Mouse (Mus musculus): ENCODE data around the gene Zbtb33. TPM values are rescaled to one million over a fixed set of nuclear protein-coding genes. Genes with fewer than 3 reads are reported as not detected.
"Not testable (repeated sequence)": the region's sequence is repeated elsewhere in the genome, so short reads cannot be mapped to it uniquely, and the experiment has no call there.

Zbtb33 gene
- polyA plus RNA-seq (2012; fragmentation: generic; extraction: Trizol): 2.7 TPM
- long read RNA-seq, experiment 1, partial matches to known transcripts: 0 of 1 reads
- long read RNA-seq, experiment 1, other reads (novel, unspliced or antisense): 1 of 1 reads
- long read RNA-seq, experiment 2, full-length matches to known transcripts: 7 of 7 reads
- long read RNA-seq, experiment 2, partial matches to known transcripts: 0 of 7 reads
- long read RNA-seq, experiment 2, other reads (novel, unspliced or antisense): 0 of 7 reads

DNA sequence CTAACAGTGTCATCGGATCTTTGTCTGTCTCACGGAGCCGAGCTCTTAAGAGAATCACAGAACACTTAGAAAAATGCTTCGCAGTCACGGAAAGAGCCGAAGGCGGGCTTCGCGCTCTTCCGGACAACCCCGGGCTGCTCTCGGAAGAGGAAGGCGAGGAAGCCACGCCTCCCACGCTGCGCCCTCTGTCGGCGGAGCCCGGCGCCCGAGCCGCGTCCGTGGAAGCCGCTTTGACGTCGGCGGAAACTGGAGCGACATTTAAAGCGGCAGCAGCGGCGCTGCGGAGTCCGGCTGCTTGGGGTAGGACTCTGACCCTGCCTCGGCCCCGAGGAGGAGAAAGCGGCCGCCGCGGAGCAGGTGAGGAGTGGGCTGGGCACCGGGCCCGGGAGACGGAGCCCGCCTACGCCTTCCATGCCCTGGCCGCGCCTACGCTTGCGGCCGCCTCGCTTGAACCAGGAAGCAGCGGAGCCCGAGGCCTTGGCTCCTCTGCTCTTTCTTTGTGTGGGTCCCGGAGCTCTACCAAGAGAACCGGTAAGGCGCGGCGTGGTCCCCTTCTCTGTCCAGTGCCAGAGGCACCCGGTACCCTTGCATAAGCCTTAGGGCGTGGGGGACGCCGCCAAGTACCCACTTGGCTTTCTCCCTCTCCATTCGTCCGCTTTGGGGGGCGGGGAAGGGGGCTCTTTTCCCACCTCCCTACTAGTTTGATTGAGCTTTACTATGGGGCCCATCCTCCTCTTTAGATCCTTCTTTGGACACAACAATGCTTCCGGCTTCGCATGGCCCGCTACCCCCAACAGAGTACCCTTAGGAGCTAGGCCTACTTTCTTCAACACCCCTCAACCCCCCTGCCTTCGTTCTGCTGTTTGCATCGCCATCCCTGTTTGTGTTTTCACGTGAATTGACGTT, at the start of gene Zbtb33:
TSS of gene Zbtb33 (plus strand) at position 242 of the 906 bp plus-strand sequence.
- Histone ChIP-seq H3ac (ENCODE audit: control insufficient read depth, insufficient read length, low read depth) (peak within 1 kb of the TSS; percentile 95), H3K36me3 (ENCODE audit: control insufficient read depth, insufficient read depth) (no peaks in the 10 kb centered on the region), H3K27me3 (ENCODE audit: control insufficient read depth, insufficient read depth, insufficient read length) (no peaks in the 10 kb centered on the region), H3K4me3 (ENCODE audit: insufficient read depth, poor library complexity, severe bottlenecking) (peak within 1 kb of the TSS; percentile 48), H3K79me3 (ENCODE audit: low read depth) (peaks cover 25% of the 10 kb centered on the region), H3K79me2 (ENCODE audit: control insufficient read depth, insufficient read depth) (peaks cover 40% of the 10 kb centered on the region)
- TF ChIP-seq CTCF (IDR thresholded peaks at IDR 0.05; ENCODE audit: control insufficient read depth, insufficient read depth, insufficient read length): peak; percentile 83
- peak; percentile 70 for TF ChIP-seq MAX (IDR thresholded peaks at IDR 0.05)
- TF ChIP-seq CEBPB (IDR thresholded peaks at IDR 0.05; ENCODE audit: low read depth): no peak

DNA sequence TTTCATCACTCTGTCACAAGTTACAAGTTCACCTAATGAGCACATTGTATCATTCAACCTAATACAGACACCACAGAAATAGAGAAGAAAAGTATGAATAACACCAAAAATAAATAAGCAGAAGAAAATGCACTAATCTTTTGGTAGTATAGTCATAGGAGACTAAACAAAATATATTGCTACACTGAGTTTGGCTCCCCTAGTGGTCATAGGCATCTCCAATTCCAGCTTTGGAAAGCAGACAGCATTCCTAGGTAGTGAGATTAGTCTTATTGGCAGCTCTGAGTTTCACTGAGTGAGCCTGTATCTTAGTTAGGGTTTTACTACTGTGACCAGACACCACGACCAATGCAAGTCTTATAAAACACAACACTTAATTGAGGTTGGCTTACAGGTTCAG, 30.5 kb upstream of the Zbtb33 start:
- Histone ChIP-seq H3K4me3 (ENCODE audit: insufficient read depth, poor library complexity, severe bottlenecking) (no peak overlapping the region), H3K36me3 (ENCODE audit: control insufficient read depth, insufficient read depth) (no peaks in the 10 kb centered on the region), H3K27me3 (ENCODE audit: control insufficient read depth, insufficient read depth, insufficient read length) (no peaks in the 10 kb centered on the region), H3ac (ENCODE audit: control insufficient read depth, insufficient read length, low read depth) (no peak overlapping the region), H3K79me2 (ENCODE audit: control insufficient read depth, insufficient read depth) (no peaks in the 10 kb centered on the region), H3K79me3 (ENCODE audit: low read depth) (no peaks in the 10 kb centered on the region)
- TF ChIP-seq CTCF (IDR thresholded peaks at IDR 0.05; ENCODE audit: control insufficient read depth, insufficient read depth, insufficient read length) (no peak), USF1 (IDR thresholded peaks at IDR 0.05; ENCODE audit: low read depth) (no peak), FOSL1 (IDR thresholded peaks at IDR 0.05; ENCODE audit: insufficient read depth, low read length, poor library complexity, severe bottlenecking) (no peak), MYOD1 (IDR thresholded peaks at IDR 0.05; ENCODE audit: control insufficient read depth, insufficient read length, low read depth) (no peak)

DNA sequence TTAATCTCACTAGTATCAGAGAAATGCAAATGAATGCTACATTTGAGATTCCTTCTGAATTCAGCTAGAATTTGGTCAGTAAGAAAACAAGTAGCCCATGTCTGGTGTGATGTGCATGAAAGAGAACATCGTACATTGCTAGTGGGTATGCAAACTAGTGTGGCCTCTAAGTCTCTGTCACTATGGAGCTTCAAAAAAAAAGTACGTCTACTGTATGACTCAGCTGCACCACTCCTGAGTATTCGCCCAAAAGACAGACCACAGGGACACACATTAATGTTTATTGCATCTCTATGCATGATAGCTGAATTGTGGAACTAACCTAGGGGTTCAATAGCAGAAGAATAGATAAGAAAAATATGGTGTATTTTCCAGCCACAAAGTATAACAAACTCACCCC, 24.3 kb upstream of the Zbtb33 start:
- no peak overlapping the region for H3ac ChIP-seq (ENCODE audit: control insufficient read depth, insufficient read length, low read depth)
- no peaks in the 10 kb centered on the region for H3K79me2 ChIP-seq (ENCODE audit: control insufficient read depth, insufficient read depth)
- no peaks in the 10 kb centered on the region for H3K36me3 ChIP-seq (ENCODE audit: control insufficient read depth, insufficient read depth)
- H3K27me3 ChIP-seq (ENCODE audit: control insufficient read depth, insufficient read depth, insufficient read length): no peaks in the 10 kb centered on the region
- TF ChIP-seq MAX (IDR thresholded peaks at IDR 0.05) (no peak), USF1 (IDR thresholded peaks at IDR 0.05; ENCODE audit: low read depth) (no peak), MYOG (IDR thresholded peaks at IDR 0.05; ENCODE audit: control insufficient read depth, extremely low read depth, insufficient read length) (no peak), CTCF (IDR thresholded peaks at IDR 0.05; ENCODE audit: control insufficient read depth, insufficient read depth, insufficient read length) (no peak), FOSL1 (IDR thresholded peaks at IDR 0.05; ENCODE audit: insufficient read depth, low read length, poor library complexity, severe bottlenecking) (no peak), MYOD1 (IDR thresholded peaks at IDR 0.05; ENCODE audit: control insufficient read depth, insufficient read length, low read depth) (no peak), CEBPB (IDR thresholded peaks at IDR 0.05; ENCODE audit: low read depth) (no peak)
- no peaks in the 10 kb centered on the region for H3K79me3 ChIP-seq (ENCODE audit: low read depth)
- no peak overlapping the region for H3K4me3 ChIP-seq (ENCODE audit: insufficient read depth, poor library complexity, severe bottlenecking)

DNA sequence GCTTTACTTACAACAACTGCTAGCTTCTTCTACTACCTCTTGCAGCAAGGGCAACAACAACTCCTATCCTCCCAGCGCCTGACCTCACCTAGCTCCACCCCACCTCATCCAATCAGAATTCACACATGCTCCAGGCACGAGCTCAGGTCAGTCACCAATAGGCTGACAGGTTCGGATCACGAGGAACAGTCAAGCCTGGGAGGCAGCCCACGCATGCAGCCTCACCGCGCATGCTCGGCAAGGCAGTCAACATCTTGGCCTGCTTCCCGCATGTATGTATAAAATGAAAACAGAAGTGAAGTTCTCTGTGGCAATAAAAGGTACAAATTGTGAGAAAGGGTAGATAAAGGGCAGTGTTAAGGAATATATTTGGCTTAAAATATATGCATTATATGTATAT, 23.5 kb upstream of the Zbtb33 start:
- Histone ChIP-seq H3K4me3 (ENCODE audit: insufficient read depth, poor library complexity, severe bottlenecking) (no peak overlapping the region), H3K27me3 (ENCODE audit: control insufficient read depth, insufficient read depth, insufficient read length) (no peaks in the 10 kb centered on the region), H3ac (ENCODE audit: control insufficient read depth, insufficient read length, low read depth) (no peak overlapping the region), H3K79me2 (ENCODE audit: control insufficient read depth, insufficient read depth) (no peaks in the 10 kb centered on the region), H3K79me3 (ENCODE audit: low read depth) (no peaks in the 10 kb centered on the region), H3K36me3 (ENCODE audit: control insufficient read depth, insufficient read depth) (no peaks in the 10 kb centered on the region)
- TF ChIP-seq MYOD1 (IDR thresholded peaks at IDR 0.05; ENCODE audit: control insufficient read depth, insufficient read length, low read depth) (no peak), FOSL1 (IDR thresholded peaks at IDR 0.05; ENCODE audit: insufficient read depth, low read length, poor library complexity, severe bottlenecking) (no peak), CEBPB (IDR thresholded peaks at IDR 0.05; ENCODE audit: low read depth) (no peak)

GRCm38 (mm10) chrX:38166592-38166991, 23.0 kb upstream of the Zbtb33 start:
- Histone ChIP-seq H3K4me3 (ENCODE audit: insufficient read depth, poor library complexity, severe bottlenecking) (no peak overlapping the region), H3K36me3 (ENCODE audit: control insufficient read depth, insufficient read depth) (no peaks in the 10 kb centered on the region)
- no peak for TF ChIP-seq MYOG (IDR thresholded peaks at IDR 0.05; ENCODE audit: control insufficient read depth, extremely low read depth, insufficient read length)
- no peak for TF ChIP-seq CEBPB (IDR thresholded peaks at IDR 0.05; ENCODE audit: low read depth)
- TF ChIP-seq CTCF (IDR thresholded peaks at IDR 0.05; ENCODE audit: control insufficient read depth, insufficient read depth, insufficient read length): no peak
- no peak for TF ChIP-seq MYOD1 (IDR thresholded peaks at IDR 0.05; ENCODE audit: control insufficient read depth, insufficient read length, low read depth)
- no peak for TF ChIP-seq MAX (IDR thresholded peaks at IDR 0.05)
- no peak for TF ChIP-seq USF1 (IDR thresholded peaks at IDR 0.05; ENCODE audit: low read depth)
- no peak for TF ChIP-seq FOSL1 (IDR thresholded peaks at IDR 0.05; ENCODE audit: insufficient read depth, low read length, poor library complexity, severe bottlenecking)

GRCm38 (mm10) chrX:38179891-38180310, 9.7 kb upstream of the Zbtb33 start:
- not testable (repeated sequence) for H3K27me3 ChIP-seq (ENCODE audit: control insufficient read depth, insufficient read depth, insufficient read length); H3K79me3 ChIP-seq (ENCODE audit: low read depth); H3K4me3 ChIP-seq (ENCODE audit: insufficient read depth, poor library complexity, severe bottlenecking); H3K36me3 ChIP-seq (ENCODE audit: control insufficient read depth, insufficient read depth); H3K79me2 ChIP-seq (ENCODE audit: control insufficient read depth, insufficient read depth); H3ac ChIP-seq (ENCODE audit: control insufficient read depth, insufficient read length, low read depth)
- TF ChIP-seq CTCF (IDR thresholded peaks at IDR 0.05; ENCODE audit: control insufficient read depth, insufficient read depth, insufficient read length): peak; percentile 3

More at GRCm38 (mm10) chrX:38166592-38166991, 23.0 kb upstream of the Zbtb33 start:
- H3K27me3 ChIP-seq (ENCODE audit: control insufficient read depth, insufficient read depth, insufficient read length): no peaks in the 10 kb centered on the region
- H3K79me2 ChIP-seq (ENCODE audit: control insufficient read depth, insufficient read depth): no peaks in the 10 kb centered on the region
- H3ac ChIP-seq (ENCODE audit: control insufficient read depth, insufficient read length, low read depth): no peak overlapping the region
- no peaks in the 10 kb centered on the region for H3K79me3 ChIP-seq (ENCODE audit: low read depth)
